Mouse (Mus musculus) adrenal gland, postnatal 36 days (tissue): ENCODE data around the gene Doc2g. TPM values are rescaled to one million over a fixed set of nuclear protein-coding genes. Genes with fewer than 3 reads are reported as not detected.

Experiments
- DNase-seq, 2 experiments: peaks; one replicate each; pipeline ENCODE4 v3.0.0; 2021; ENCODE audit warnings: mixed read lengths in 1 of 2
- total RNA-seq, 2 experiments: library from RNA; stranded (reverse); gene quantifications; 2 replicates each; pipeline ENCODE4 v1.2.3; 2021

The Doc2g gene
- total RNA-seq, 2 experiments from 2014 or later = 1.1 to 1.9 TPM

DNA sequence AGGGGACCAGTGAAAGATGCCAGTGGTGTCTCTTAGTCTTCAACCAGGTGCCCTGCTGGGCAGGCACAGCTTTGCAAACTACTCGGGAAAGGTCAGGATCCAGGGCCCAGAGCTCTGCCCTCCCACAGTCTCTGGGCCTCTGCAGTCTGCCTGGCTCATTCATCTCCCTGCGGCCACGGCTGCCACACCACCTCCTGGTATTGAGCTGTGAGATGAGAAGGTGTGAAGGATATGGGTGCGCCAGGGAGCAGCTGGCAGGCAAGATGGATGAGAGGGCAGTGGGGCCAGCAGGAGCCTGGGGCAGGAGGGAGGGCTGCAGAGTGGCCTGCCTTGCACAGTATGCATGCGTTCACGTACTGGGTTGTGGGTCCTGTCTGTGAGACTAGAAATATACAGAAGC lies 12.3 kb upstream of the Doc2g start:
- no peak for DNase-seq

GRCm38 (mm10) chr19:3991562-3991961 lies 11.6 kb upstream of the Doc2g start:
- no peak for DNase-seq

DNA sequence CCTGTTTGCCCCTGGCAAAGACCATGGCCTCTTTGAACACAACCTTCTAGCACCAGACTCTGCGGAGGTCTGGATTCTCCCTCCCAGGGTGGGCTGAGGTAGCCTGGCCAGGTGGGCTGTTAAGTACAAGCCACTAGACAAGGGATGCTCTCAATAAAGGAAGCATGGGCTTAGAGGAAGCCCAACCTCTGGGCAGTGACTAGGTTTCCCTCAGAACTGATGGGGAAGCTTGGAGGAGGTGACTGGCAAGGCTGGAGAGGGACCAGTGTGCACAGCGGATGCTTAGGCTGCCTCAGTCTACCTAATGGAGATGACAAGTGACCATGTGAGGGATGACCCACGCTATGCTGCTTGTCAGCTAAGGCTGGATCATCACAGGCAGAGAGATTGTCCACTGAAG lies 11.1 kb upstream of the Doc2g start:
- DNase-seq = no peak

DNA sequence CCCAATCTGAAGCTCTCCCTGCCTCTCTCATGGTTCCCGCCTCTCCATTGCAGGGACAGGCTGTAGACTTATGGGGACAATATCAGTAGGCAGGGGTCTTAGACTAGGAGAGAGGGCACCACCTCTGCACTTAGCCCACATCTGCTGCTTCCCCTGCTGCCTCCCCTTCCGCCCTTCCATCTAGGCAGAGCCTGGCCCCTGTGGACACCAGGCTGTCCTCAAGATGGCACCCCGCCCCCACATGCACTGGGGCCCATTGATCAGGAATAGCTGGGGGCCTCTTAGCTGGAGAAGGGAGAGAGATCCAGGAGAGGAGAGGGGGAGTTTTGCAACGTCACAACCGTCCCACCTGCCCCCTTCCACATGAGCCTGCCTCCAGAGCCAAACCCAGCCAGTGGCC lies 10.7 kb upstream of the Doc2g start, which contains the start of gene Tbx10:
Gene Tbx10 (plus strand): TSS at position 337 of the 400 bp plus-strand sequence.
- DNase-seq = no peak

DNA sequence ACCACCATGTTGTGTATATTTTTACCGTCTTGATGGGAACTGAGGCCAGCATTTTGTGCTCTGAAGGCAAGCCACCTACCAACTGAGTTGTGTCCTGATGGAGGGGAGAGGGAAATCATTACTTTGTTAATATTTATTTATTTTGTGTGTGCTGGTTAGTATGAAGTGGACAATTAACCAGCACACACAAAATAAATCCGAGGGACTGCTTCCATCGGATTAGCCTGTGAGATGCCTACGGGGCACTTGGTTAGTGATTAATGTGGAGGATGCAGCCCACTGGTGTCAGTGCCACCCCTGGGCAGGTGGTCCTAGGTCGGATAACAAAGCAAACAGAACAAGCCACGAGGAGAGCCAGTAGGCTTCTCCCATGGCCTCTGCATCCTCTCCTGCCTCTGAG lies 8.2 kb upstream of the Doc2g start:
- no peak for DNase-seq

GRCm38 (mm10) chr19:3995505-3995904 lies 7.6 kb upstream of the Doc2g start:
- DNase-seq = no peak

DNA sequence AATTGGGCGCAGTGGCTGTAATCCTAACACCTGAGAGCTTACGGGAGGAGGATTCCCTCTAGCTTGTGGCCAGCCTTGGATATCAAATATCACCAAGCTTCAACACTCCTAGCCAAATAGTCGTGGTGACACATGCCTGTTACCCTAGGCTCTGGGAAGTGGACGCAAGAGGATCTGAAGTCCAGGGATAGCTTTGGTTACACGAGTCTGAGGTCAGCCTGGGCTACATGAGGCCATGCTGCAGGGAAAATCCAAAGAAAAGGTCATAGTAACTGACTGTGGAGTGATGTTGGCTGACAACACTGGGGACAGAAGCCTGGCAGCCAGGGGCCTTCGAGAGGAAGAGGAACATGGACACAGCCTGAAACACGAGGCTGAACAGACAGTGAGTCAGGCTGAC lies 7.0 kb upstream of the Doc2g start:
- DNase-seq = no peak

DNA sequence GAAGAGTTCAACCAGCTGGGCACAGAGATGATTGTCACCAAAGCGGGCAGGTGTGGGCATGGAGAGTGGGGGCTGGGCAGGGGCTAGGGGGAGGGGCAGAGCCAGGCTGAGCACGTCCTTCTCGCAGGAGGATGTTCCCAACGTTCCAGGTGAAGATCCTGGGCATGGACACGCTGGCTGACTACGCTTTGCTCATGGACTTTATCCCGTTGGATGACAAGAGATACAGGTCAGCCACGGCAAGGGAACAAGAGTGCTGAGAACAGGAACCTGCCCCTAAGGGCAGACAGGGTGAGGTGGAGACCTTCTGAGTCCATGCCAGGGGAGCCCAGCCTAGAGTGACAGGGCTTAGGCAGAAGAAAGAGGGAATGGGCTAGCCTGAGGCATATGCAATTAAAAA lies 6.4 kb upstream of the Doc2g start:
- no peak for DNase-seq

- no peak for DNase-seq
Observed at GRCm38 (mm10) chr19:3997231-3997630, 5.9 kb upstream of the Doc2g start.

- DNase-seq = no peak
Observed at GRCm38 (mm10) chr19:3998335-3998734, 4.8 kb upstream of the Doc2g start.

- DNase-seq = no peak
Observed at GRCm38 (mm10) chr19:3999121-3999730, 3.9 kb upstream of the Doc2g start.

DNA sequence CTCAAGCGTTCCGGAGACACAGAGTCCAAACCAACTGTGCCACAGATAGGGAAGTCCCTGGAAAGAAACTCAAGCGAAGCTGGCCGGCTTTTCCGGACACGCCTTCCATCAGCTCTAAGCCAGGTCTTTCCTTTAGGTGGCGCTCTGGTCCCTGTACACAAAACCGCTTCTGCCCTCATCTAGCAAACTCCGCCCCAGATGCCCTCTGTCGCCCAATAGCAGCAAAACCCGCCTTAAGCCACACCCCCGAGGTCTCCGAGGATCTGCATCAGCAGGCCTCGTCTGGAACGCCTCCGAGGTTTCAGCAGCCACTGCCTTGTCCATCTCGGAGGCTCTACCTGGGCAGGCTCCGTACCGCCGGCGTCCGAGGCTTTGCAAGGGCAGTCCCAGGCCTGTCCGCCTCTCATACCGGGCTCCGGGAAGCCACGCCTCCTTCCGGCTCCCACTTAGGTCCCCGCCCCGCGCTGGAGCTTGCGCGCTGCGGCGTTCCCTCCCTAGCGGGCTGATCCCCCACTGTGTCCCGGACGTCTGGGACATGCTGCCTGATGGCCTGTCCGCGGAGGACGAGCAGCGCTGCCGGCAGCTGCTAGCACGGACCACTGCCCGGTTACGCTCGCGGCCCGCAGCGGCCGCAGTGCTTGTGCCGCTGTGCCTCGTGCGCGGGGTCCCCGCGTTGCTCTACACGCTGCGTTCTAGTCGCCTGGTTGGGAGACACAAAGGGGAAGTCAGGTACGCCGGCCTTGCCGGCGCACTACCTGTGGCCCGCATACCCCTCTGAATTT lies 2.8 kb upstream of the Doc2g start, which contains the start of the genes Nudt8 and Gm49405:
Gene Nudt8 (plus strand): TSS at position 462 of the 782 bp plus-strand sequence.
Gene Gm49405 (plus strand): TSS at position 508 of the 782 bp plus-strand sequence.
- peak; percentile 94 to 96 for DNase-seq

DNA sequence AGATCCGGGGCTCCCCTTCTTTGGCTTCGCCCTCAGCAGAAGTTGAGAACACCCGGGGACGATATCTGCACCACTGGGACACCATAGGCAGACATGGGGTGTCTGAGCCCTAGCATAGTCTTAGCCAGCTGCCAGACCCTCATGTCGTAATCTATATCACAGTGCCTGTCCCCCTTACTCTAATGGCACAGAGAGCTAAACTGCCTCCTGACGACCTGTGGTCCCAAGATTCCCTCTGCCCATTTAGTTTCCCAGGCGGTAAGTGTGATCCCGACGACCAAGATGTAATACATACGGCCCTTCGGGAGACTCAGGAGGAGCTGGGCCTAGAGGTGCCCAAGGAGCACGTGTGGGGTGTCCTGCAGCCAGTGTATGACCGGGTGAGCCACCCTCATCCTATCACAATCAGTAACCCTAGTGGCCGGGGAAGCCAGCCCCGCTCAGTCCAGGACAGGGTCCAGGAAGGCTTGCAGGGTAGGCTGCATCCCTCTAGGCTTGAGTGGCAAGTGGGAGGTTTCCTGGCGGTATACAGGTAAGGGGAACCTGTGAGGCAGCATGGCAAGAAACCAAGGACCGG lies 2.1 kb upstream of the Doc2g start:
- DNase-seq = no peak

DNA sequence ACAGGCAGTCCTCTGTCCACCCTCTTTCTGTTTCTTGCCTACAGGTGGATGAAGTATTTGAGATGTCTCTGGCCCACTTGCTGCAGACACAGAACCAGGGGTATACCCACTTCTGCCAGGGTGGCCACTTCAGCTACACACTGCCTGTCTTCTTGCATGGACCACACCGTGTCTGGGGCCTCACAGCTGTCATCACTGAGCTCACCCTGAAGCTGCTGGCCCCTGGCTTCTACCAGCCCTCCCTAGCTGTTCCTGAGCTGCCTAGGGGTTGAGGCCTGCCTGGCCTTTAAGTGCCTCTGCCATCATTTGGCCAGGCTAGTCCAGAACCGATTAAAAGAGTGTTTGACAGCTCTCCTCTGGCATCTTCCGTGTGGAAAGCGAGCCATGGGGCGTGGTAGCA lies 1.4 kb upstream of the Doc2g start:
- DNase-seq = no peak

GRCm38 (mm10) chr19:4003641-4004040 lies 528 bp downstream of the Doc2g start:
- DNase-seq = no peak

DNA sequence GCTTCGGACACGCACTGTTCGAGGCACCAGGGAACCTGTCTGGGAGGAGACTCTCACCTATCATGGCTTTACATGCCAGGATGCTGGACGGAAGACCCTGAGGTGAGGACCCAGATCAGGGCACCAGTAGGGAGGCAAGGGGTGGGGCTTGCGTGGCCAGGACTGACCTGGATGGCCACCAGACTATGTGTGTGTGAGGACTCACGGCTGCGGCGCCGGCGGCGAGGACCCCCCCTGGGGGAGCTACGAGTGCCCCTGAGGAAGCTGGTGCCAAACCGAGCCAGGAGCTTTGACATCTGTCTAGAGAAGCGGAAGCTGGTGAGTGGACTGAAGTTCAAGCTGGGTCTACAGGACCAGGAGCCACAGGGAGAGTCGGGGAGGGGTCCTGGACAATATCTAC lies 1.2 kb downstream of the Doc2g start:
- no peak for DNase-seq

GRCm38 (mm10) chr19:4005091-4005490 lies 2.0 kb downstream of the Doc2g start:
- DNase-seq = no peak

GRCm38 (mm10) chr19:4005971-4006370 lies 2.9 kb downstream of the Doc2g start:
- no peak for DNase-seq

GRCm38 (mm10) chr19:4011086-4011485 lies 8.0 kb downstream of the Doc2g start:
- DNase-seq = no peak

DNA sequence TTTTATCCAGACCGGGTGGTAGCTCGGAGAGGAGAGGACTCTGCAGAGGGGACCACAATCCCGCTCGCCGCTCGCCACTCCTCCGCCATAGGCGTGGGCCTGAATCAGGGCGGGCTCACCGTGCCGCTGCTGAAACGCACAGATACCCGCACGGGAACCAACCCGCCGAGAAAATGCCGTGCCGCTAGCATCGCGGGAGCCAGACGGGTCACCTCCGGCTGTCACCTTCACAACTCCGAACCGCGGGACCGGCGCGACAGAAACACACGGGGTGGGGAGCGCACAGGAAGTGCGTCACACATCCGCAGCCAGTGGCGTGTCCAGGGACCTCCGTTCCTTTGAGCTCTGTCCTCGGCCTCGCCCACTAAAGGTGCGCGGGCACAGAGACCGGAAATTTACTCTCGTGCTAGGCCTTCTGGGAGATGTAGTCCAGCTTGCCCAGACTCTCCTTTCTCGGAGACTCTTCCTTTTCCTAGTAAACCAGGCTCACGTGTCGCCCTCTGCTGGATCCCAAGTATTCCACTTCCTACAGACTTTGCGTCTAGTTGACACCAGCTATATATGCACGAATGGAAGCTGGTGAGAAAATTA lies 9.4 kb downstream of the Doc2g start, which contains the start of gene Ndufv1:
Gene Ndufv1 (minus strand): TSS at position 375 of the 591 bp plus-strand sequence.
- peak; percentile 96 to 97 for DNase-seq

- no peak for DNase-seq
Observed at GRCm38 (mm10) chr19:4013066-4013465, 10.0 kb downstream of the Doc2g start.

DNA sequence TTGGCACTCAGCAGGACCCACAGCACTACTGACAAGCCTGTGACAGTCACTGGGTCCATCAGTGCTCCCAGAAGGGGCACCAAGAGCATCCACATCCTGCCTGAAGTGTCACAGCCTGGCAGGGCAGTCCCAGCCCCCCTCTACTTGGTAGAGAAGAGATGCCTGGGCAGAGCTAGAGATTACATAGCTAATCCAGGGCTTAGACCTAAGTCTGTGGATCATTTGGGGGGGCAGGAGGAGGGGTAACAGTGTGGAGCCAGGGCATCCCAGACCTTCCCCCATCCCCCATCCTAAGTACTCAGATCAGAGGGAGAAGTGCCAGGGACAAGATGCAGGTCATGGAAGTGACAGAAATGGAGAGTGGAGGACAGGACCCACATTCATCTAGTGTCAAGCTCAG lies 11.7 kb downstream of the Doc2g start:
- no peak for DNase-seq

- DNase-seq = no peak
Observed at GRCm38 (mm10) chr19:4015635-4016034, 12.5 kb downstream of the Doc2g start.
